Mouse (Mus musculus): ENCODE measurements around the gene Cox19. TPM values are rescaled to one million over a fixed set of nuclear protein-coding genes. Genes with fewer than 3 reads are reported as not detected.
A peak's percentile ranks its signal among the peaks of the same experiment; 100 is the strongest.

Cox19 gene
- polyA plus RNA-seq, 1 experiment from 2014 or later = 155 TPM

GRCm38 (mm10) chr5:139324045-139324491, 27.1 kb downstream of the Cox19 start:
- WGBS = 50% methylated on average over 5 of the region's 5 CpGs
- H3K36me3 ChIP-seq (ENCODE audit: control insufficient read depth, insufficient read depth, low read length) = no peaks in the 10 kb centered on the region
- H3K9ac ChIP-seq (ENCODE audit: low read length) = no peak overlapping the region
- peaks cover 24% of the 10 kb centered on the region for H3K27me3 ChIP-seq (replicated peaks; ENCODE audit: control insufficient read depth, insufficient read depth, low read length)
- H3K9me3 ChIP-seq (replicated peaks; ENCODE audit: control insufficient read depth, low read length) = no peaks in the 10 kb centered on the region
- DNase-seq (ENCODE audit: low spot score) = no peak
- H3K4me1 ChIP-seq (ENCODE audit: control insufficient read depth, insufficient read depth, low read length) = no peaks in the 10 kb centered on the region
- H3K27ac ChIP-seq (ENCODE audit: low read depth, low read length) = no peak overlapping the region
- H3K4me3 ChIP-seq (ENCODE audit: low read depth, low read length) = no peak overlapping the region
- H3K4me2 ChIP-seq (ENCODE audit: low read length) = peak overlapping the region; percentile 91
- ATAC-seq = no peak

GRCm38 (mm10) chr5:139323260-139323924, 27.8 kb downstream of the Cox19 start:
- peaks cover 24% of the 10 kb centered on the region for H3K27me3 ChIP-seq (replicated peaks; ENCODE audit: control insufficient read depth, insufficient read depth, low read length)
- no peak for ATAC-seq
- H3K36me3 ChIP-seq (ENCODE audit: control insufficient read depth, insufficient read depth, low read length) = no peaks in the 10 kb centered on the region
- no peak overlapping the region for H3K4me3 ChIP-seq (ENCODE audit: low read depth, low read length)
- no peak overlapping the region for H3K27ac ChIP-seq (ENCODE audit: low read depth, low read length)
- no peaks in the 10 kb centered on the region for H3K9me3 ChIP-seq (replicated peaks; ENCODE audit: control insufficient read depth, low read length)
- no peak overlapping the region for H3K9ac ChIP-seq (ENCODE audit: low read length)
- no peaks in the 10 kb centered on the region for H3K4me1 ChIP-seq (ENCODE audit: control insufficient read depth, insufficient read depth, low read length)
- WGBS = 77% methylated on average over 9 of the region's 9 CpGs
- no peak overlapping the region for H3K4me2 ChIP-seq (ENCODE audit: low read length)
- DNase-seq (ENCODE audit: low spot score) = no peak

- ATAC-seq = no peak
- 81% methylated on average over 6 of the region's 6 CpGs for WGBS
These were observed 29.9 kb downstream of the Cox19 start for GRCm38 (mm10) chr5:139321331-139321730.

GRCm38 (mm10) chr5:139320424-139320823, 30.8 kb downstream of the Cox19 start:
- DNase-seq (ENCODE audit: low spot score) (no peak), ATAC-seq (no peak)
- H3K9ac ChIP-seq (ENCODE audit: low read length) = no peak overlapping the region
- H3K9me3 ChIP-seq (replicated peaks; ENCODE audit: control insufficient read depth, low read length) = no peaks in the 10 kb centered on the region
- no peak overlapping the region for H3K27ac ChIP-seq (ENCODE audit: low read depth, low read length)
- no peaks in the 10 kb centered on the region for H3K36me3 ChIP-seq (ENCODE audit: control insufficient read depth, insufficient read depth, low read length)
- 84% methylated on average over 7 of the region's 7 CpGs for WGBS
- no peaks in the 10 kb centered on the region for H3K4me1 ChIP-seq (ENCODE audit: control insufficient read depth, insufficient read depth, low read length)
- H3K27me3 ChIP-seq (replicated peaks; ENCODE audit: control insufficient read depth, insufficient read depth, low read length) = peaks cover 13% of the 10 kb centered on the region
- no peak overlapping the region for H3K4me2 ChIP-seq (ENCODE audit: low read length)
- no peak overlapping the region for H3K4me3 ChIP-seq (ENCODE audit: low read depth, low read length)

More at GRCm38 (mm10) chr5:139321331-139321730, 29.9 kb downstream of the Cox19 start:
- Histone ChIP-seq H3K9ac (ENCODE audit: low read length) (no peak overlapping the region), H3K36me3 (ENCODE audit: control insufficient read depth, insufficient read depth, low read length) (no peaks in the 10 kb centered on the region), H3K4me3 (ENCODE audit: low read depth, low read length) (no peak overlapping the region), H3K4me1 (ENCODE audit: control insufficient read depth, insufficient read depth, low read length) (no peaks in the 10 kb centered on the region), H3K27me3 (replicated peaks; ENCODE audit: control insufficient read depth, insufficient read depth, low read length) (peaks cover 22% of the 10 kb centered on the region), H3K4me2 (ENCODE audit: low read length) (no peak overlapping the region), H3K27ac (ENCODE audit: low read depth, low read length) (no peak overlapping the region), H3K9me3 (replicated peaks; ENCODE audit: control insufficient read depth, low read length) (no peaks in the 10 kb centered on the region)
- DNase-seq (ENCODE audit: low spot score) = no peak

GRCm38 (mm10) chr5:139317751-139318504, 33.3 kb downstream of the Cox19 start:
- 65% methylated on average over 21 of the region's 21 CpGs for WGBS
- no peak overlapping the region for H3K4me3 ChIP-seq (ENCODE audit: low read depth, low read length)
- no peaks in the 10 kb centered on the region for H3K27me3 ChIP-seq (replicated peaks; ENCODE audit: control insufficient read depth, insufficient read depth, low read length)
- no peaks in the 10 kb centered on the region for H3K9me3 ChIP-seq (replicated peaks; ENCODE audit: control insufficient read depth, low read length)
- H3K36me3 ChIP-seq (ENCODE audit: control insufficient read depth, insufficient read depth, low read length) = no peaks in the 10 kb centered on the region
- ATAC-seq (no peak), DNase-seq (ENCODE audit: low spot score) (no peak)
- H3K4me2 ChIP-seq (ENCODE audit: low read length) = no peak overlapping the region
- no peaks in the 10 kb centered on the region for H3K4me1 ChIP-seq (ENCODE audit: control insufficient read depth, insufficient read depth, low read length)
- no peak overlapping the region for H3K9ac ChIP-seq (ENCODE audit: low read length)
- H3K27ac ChIP-seq (ENCODE audit: low read depth, low read length) = no peak overlapping the region

- no peaks in the 10 kb centered on the region for H3K9me3 ChIP-seq (replicated peaks; ENCODE audit: control insufficient read depth, low read length)
- H3K4me3 ChIP-seq (ENCODE audit: low read depth, low read length) = no peak overlapping the region
- no peak for DNase-seq (ENCODE audit: low spot score)
- no peaks in the 10 kb centered on the region for H3K4me1 ChIP-seq (ENCODE audit: control insufficient read depth, insufficient read depth, low read length)
- H3K36me3 ChIP-seq (ENCODE audit: control insufficient read depth, insufficient read depth, low read length) = no peaks in the 10 kb centered on the region
- no peak for ATAC-seq
- 79% methylated on average over 6 of the region's 6 CpGs for WGBS
- H3K27ac ChIP-seq (ENCODE audit: low read depth, low read length) = no peak overlapping the region
- H3K27me3 ChIP-seq (replicated peaks; ENCODE audit: control insufficient read depth, insufficient read depth, low read length) = no peaks in the 10 kb centered on the region
- no peak overlapping the region for H3K9ac ChIP-seq (ENCODE audit: low read length)
- H3K4me2 ChIP-seq (ENCODE audit: low read length) = no peak overlapping the region
These were observed 34.1 kb downstream of the Cox19 start for GRCm38 (mm10) chr5:139316982-139317675.

- Histone ChIP-seq H3K9me3 (replicated peaks; ENCODE audit: control insufficient read depth, low read length) (no peaks in the 10 kb centered on the region), H3K9ac (ENCODE audit: low read length) (no peak overlapping the region), H3K4me1 (ENCODE audit: control insufficient read depth, insufficient read depth, low read length) (no peaks in the 10 kb centered on the region), H3K4me3 (ENCODE audit: low read depth, low read length) (no peak overlapping the region), H3K27me3 (replicated peaks; ENCODE audit: control insufficient read depth, insufficient read depth, low read length) (no peaks in the 10 kb centered on the region), H3K4me2 (ENCODE audit: low read length) (no peak overlapping the region), H3K27ac (ENCODE audit: low read depth, low read length) (no peak overlapping the region), H3K36me3 (ENCODE audit: control insufficient read depth, insufficient read depth, low read length) (no peaks in the 10 kb centered on the region)
- DNase-seq (ENCODE audit: low spot score) = no peak
- no peak for ATAC-seq
- 80% methylated on average over 12 of the region's 12 CpGs for WGBS
These were observed 36.1 kb downstream of the Cox19 start for GRCm38 (mm10) chr5:139314941-139315642.

- H3K9ac ChIP-seq (ENCODE audit: low read length) = no peak overlapping the region
- no peak overlapping the region for H3K4me2 ChIP-seq (ENCODE audit: low read length)
- no peaks in the 10 kb centered on the region for H3K9me3 ChIP-seq (replicated peaks; ENCODE audit: control insufficient read depth, low read length)
- no peaks in the 10 kb centered on the region for H3K27me3 ChIP-seq (replicated peaks; ENCODE audit: control insufficient read depth, insufficient read depth, low read length)
- ATAC-seq (no peak), DNase-seq (ENCODE audit: low spot score) (no peak)
- no peak overlapping the region for H3K4me3 ChIP-seq (ENCODE audit: low read depth, low read length)
- H3K36me3 ChIP-seq (ENCODE audit: control insufficient read depth, insufficient read depth, low read length) = no peaks in the 10 kb centered on the region
- no peaks in the 10 kb centered on the region for H3K4me1 ChIP-seq (ENCODE audit: control insufficient read depth, insufficient read depth, low read length)
- no peak overlapping the region for H3K27ac ChIP-seq (ENCODE audit: low read depth, low read length)
- WGBS = 93% methylated on average over 9 of the region's 9 CpGs
These were observed 37.7 kb downstream of the Cox19 start for GRCm38 (mm10) chr5:139313536-139313935.
